Mouse (Mus musculus): Measurements from ENCODE around the gene Mpp2.

DNA sequence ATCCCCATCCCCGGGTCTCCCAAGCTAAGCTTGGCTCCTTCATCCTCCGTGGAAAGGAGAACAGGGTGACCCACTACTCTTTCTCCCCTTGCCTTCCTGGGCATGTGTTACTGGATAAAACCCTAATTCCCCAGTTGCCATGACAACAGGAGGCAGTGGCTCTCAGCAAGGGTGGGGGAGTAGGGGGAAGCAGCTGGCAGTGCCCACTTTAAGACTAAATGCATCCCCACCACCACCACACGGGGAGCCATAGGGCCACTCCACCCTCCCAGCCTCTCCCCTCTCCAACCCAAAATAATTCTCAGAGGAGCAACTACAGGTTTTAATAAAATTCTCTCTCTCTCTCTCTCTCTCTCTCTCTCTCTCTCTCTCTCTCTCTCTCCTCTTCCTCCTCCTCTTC lies 2.0 kb downstream of the Mpp2 start:
- TF ChIP-seq CTCF (IDR thresholded peaks at IDR 0.05; ENCODE audit: low read depth), result peak; percentile 48
- no peak for TF ChIP-seq EP300 (IDR thresholded peaks at IDR 0.05; ENCODE audit: low read depth)
